Comparison of ENCODE assay signal across 27 mouse cellular contexts in genomic region chr6:39164891-39165290, GRCm38 (mm10).
"Had no signal": no experiment of that assay in that cellular context is flagged by ENCODE, and none has a peak within 500 bp of the region (broad histone marks: within the 10 kb centered on the region; RNA-seq: fewer than 3 reads in every experiment).

No protein-coding gene starts in this region.

- ATAC-seq: hindbrain, embryonic 16.5 days; inflammation-experienced regulatory T-cells, adult 6 months; intestine, embryonic 15.5 days; intestine, postnatal 0 days; liver, embryonic 12.5 days had no signal

- H3K4me1 ChIP-seq: heart, embryonic 10.5 days; heart, embryonic 12.5 days; hindbrain, embryonic 10.5 days; hindbrain, embryonic 12.5 days; intestine, embryonic 15.5 days; limb, embryonic 13.5 days; limb, embryonic 15.5 days had no signal

- H3K9me3 ChIP-seq: heart, embryonic 10.5 days; heart, embryonic 12.5 days; hindbrain, embryonic 10.5 days; hindbrain, embryonic 12.5 days; intestine, embryonic 15.5 days; limb, embryonic 13.5 days; limb, embryonic 15.5 days; liver, embryonic 12.5 days had no signal

- H3K27me3 ChIP-seq: heart, embryonic 12.5 days; hindbrain, embryonic 12.5 days; intestine, embryonic 15.5 days; limb, embryonic 13.5 days; limb, embryonic 15.5 days; liver, embryonic 12.5 days had no signal

- H3K9ac ChIP-seq: heart, embryonic 12.5 days; hindbrain, embryonic 12.5 days; hindbrain, embryonic 14.5 days; intestine, embryonic 15.5 days; limb, embryonic 13.5 days; limb, embryonic 15.5 days; liver, embryonic 12.5 days; liver, embryonic 14.5 days had no signal

- H3K4me3 ChIP-seq: heart, embryonic 10.5 days; heart, embryonic 12.5 days; hindbrain, embryonic 10.5 days; hindbrain, embryonic 12.5 days; intestine, embryonic 15.5 days; limb, embryonic 13.5 days; limb, embryonic 15.5 days; liver, embryonic 12.5 days had no signal

- H3K27ac ChIP-seq: heart, embryonic 10.5 days; hindbrain, embryonic 10.5 days; hindbrain, embryonic 12.5 days; hindbrain, embryonic 14.5 days; intestine, embryonic 15.5 days; kidney, postnatal 0 days; limb, embryonic 13.5 days; limb, embryonic 15.5 days; liver, embryonic 12.5 days; liver, embryonic 14.5 days had no signal

- DNase-seq: gastrocnemius, postnatal 10 days; gastrocnemius, postnatal 25 days; heart, adult 18-20 months; heart, postnatal 10 days; heart, postnatal 4 days; kidney, adult 18-20 months; kidney, adult 8-10 months; kidney, postnatal 14 days; kidney, postnatal 36 days; layer of hippocampus, adult 9-11 months; layer of hippocampus, postnatal 36 days; left cerebral cortex, postnatal 4 days; lung, adult 18-20 months had no signal

- H3K4me2 ChIP-seq: heart, embryonic 12.5 days; hindbrain, embryonic 12.5 days; hindbrain, embryonic 14.5 days; intestine, embryonic 15.5 days; limb, embryonic 13.5 days; limb, embryonic 15.5 days; liver, embryonic 12.5 days had no signal
